Mouse (Mus musculus) thymus, postnatal 4 days (tissue): ENCODE data around the gene Six5.
A peak's percentile ranks its signal among the peaks of the same experiment; 100 is the strongest.

Source experiments
- DNase-seq: peaks from one replicate; pipeline ENCODE4 v3.0.0; 2021

The Six5 gene

DNA sequence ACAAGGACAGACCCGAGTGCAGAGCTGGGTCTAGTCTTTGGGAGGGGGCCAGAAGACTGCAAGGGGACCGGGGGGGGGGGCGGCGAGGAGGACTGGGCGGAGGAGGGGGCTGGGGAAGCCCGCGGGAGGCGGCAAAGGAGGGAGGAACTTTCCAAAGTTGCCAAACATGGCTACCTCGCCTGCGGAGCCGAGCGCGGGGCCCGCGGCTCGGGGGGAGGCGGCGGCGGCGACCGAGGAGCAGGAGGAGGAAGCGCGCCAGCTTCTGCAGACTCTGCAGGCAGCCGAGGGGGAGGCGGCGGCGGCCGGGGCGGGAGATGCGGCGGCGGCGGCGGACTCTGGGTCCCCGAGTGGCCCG is at the start of gene Six5:
TSS of gene Six5 (plus strand) at position 124 of the 355 bp plus-strand sequence.
- DNase-seq: peak; percentile 85

GRCm38 (mm10) chr7:19044616-19045015 is 49.8 kb upstream of the Six5 start:
- DNase-seq: no peak

GRCm38 (mm10) chr7:19046286-19047069 is 47.9 kb upstream of the Six5 start:
- DNase-seq: no peak

GRCm38 (mm10) chr7:19048006-19048527 is 46.3 kb upstream of the Six5 start:
- no peak for DNase-seq

DNA sequence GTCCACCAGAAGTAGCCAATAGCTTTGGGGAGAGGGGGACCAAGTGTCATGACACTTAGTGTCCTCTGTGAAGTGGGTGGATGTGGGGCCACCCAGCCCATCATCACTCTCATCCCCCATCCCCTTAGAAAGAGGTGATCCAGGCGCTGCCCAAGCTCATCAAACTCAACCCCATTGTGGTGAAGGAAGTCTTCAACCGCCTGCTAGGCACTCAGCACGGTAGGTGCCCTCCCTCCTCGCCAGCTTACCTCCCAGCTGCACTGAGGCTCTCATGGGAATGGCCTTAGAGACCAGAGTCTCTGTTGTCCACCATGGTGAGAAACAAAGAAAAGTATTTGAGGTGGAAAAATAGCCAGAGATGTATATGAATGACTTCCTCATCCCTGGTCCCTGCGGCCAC is 45.1 kb upstream of the Six5 start:
- no peak for DNase-seq

- DNase-seq: no peak
Observed at GRCm38 (mm10) chr7:19050172-19050571, 44.2 kb upstream of the Six5 start.

DNA sequence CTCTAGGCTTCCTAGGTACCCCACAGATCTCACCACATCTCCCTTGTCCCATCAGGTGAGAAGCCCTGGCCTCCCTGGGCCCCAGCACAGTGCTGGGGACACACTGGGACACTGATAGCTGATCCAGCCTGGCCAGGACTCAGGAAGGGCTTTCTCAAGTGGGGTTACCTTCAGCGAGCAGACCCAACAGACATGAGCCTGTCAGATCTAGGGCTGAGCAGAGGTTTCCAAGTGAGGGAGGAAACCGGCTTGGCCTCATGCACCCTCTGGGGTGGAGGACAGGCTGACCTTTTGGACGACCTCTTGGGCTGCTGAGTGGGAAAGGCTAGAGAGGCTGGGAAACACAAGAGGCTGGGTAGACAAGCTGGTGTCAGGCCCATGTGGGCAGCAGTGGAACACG is 43.2 kb upstream of the Six5 start:
- DNase-seq: no peak

DNA sequence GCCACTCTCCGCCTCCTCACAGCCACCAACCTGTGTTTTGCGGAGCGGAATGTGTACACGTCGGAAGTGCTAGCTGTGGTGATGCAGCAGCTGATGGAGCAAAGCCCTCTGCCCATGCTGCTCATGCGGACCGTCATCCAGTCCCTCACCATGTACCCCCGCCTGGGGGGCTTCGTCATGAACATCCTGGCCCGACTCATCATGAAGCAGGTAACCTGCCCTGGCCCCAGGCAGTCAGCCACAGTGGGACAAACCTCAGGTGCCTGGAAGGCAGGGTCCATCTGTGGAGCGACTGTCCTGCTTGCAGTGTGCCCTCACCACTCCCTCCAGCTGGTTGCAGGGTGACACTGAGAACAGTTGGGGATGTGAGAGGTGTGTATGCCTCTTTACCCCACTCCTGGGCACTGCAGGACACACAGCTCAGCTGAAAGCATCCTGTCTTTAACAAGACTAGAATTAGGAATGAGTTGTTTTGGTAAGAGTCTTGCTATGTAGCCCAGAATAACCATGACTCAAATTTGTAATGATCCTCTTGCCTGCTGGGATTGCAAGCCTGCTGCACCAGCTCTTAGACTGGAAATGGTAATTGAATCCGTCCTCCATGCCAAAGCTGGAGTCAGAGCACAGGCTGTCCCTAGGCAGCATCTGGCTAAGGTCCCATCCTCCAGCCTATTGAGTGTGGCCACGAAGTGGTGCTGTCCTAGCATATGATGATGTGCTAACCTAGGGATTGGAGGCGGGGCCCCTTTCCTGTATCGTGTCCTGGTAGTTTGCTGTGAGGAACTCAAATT is 41.9 kb upstream of the Six5 start:
- no peak for DNase-seq

DNA sequence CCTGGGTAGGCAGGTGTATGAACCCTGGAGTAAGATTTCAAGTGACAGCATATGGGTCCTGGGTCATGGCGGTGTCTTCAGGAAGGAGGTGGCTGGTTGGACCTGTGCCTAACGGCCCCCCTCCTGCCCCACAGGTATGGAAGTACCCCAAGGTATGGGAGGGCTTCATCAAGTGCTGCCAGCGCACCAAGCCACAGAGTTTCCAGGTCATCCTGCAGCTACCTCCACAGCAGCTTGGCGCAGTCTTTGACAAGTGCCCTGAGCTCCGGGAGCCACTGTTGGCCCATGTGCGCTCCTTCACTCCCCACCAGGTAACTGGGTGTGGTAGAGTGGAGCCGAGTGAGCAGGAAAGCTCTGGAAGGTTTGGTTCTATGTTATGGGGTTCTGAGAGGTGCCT is 41.3 kb upstream of the Six5 start:
- DNase-seq: no peak

DNA sequence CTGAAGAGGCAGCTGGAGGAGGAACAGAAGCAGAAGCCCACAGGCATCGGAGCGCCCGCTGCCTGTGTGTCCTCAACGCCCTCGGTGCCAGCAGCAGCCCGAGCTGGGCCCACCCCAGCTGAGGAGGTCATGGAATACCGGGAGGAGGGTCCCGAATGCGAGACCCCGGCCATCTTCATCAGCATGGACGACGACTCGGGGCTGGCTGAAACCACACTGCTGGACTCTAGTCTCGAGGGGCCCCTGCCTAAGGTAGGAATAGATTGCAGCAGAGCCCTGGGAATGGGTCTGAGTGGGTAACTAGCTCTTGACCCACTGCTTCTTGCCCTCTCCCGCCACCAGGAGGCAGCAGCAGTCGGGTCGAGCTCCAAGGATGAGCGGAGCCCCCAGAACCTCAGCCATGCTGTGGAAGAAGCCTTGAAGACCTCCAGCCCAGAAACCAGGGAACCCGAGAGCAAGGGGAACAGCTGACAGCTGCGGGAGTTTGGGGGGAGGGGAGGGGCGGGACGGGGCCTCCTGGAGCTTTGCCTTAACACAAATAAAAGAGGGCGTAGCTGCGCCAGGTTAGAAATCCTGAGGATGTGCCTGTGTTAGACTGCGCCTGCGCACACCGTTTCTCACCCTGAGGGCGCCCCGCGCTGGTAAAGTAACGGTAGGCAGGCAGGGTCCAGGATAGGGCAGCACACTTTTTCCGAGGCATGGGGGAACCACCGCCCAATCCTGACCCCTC is 40.2 kb upstream of the Six5 start, which contains the start of gene Rsph6a:
TSS of gene Rsph6a (plus strand) at position 644 of the 730 bp plus-strand sequence.
- peak; percentile 73 for DNase-seq

DNA sequence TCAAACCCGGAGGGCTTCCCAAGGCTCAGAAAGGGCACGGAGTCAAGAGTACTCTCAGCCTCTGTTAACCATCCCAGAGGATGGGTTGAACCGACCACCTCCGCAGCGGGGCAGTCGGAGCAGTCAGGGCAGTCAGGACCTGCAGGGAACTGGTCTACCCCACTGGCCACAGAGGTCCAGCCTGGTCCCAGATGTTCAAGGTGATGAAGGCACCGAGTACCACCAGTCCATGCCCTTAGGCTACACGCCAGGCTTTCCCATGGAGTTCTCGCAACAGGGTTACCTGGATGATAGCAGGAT is 39.7 kb upstream of the Six5 start:
- DNase-seq: no peak

- DNase-seq: no peak
Observed at GRCm38 (mm10) chr7:19055108-19055507, 39.3 kb upstream of the Six5 start.

- no peak for DNase-seq
Observed at GRCm38 (mm10) chr7:19057405-19057804, 37.0 kb upstream of the Six5 start.

DNA sequence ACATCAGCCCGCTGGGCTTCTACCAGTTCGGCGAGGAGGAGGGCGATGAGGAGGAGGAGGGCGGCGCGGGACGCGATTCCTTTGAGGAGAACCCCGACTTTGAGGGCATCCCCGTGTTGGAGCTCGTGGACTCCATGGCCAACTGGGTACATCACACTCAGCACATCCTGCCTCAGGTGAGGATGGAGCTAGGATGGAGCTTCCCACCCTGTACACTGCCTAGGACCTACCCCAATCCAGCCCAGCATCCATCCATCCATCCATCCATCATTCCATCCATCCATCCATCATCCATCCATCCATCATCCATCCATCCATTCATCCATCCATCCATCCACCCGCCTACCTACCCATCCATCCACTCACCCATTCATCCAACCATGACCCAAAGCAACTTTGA is 28.5 kb upstream of the Six5 start:
- no peak for DNase-seq

DNA sequence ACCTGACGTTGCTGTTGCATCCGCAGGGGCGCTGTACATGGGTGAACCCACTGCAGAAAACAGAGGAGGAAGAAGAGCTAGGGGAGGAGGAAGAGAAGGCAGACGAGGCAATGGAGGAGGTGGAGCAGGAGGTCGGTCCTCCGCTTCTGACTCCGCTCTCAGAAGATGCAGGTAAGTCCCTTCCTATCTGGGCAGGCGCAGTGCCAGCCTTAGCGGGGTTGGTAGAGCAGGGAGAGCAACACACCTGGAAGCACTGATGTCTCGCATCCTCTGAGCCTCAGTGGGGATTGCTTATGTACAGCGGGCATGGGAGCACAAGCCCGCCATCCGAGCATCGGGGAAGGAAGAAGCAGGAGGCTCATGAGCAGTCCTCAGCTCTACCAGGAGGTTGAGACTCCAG is 27.3 kb upstream of the Six5 start:
- no peak for DNase-seq

DNA sequence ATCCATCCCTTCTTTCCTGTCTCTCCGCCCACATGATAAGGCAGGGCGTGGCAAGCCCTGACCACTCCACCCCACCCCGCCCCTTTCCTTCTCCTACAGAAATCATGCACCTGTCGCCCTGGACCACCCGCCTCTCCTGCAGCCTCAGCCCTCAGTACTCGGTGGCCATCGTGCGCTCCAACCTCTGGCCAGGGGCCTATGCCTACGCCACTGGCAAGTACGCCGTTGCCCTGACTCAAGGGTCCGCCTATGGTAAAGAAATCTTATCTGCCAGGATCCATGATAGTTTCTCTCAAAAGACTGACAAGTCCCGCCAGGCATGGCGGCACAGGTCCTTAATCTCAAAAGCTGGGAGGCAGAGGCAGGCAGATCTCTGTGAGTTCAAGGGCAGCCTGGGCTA is 26.5 kb upstream of the Six5 start:
- no peak for DNase-seq

DNA sequence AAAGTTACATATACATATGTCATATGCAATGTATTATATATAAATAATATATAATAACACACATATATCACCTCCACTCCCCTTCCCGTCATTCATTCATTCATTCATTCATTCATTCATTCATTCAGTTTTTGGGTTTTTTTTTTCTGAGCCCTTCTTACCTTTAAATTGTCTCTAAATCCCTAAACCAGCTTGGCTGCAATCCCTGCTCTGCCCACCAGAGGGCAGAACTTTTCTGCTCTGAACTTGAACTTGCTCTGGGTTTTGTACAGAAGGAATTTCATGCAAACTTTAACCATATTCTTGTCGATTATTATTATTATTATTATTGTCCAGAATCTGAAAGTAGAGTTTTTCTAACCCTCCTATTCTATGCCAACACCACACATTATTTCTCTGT is 25.7 kb upstream of the Six5 start:
- peak; percentile 87 for DNase-seq

DNA sequence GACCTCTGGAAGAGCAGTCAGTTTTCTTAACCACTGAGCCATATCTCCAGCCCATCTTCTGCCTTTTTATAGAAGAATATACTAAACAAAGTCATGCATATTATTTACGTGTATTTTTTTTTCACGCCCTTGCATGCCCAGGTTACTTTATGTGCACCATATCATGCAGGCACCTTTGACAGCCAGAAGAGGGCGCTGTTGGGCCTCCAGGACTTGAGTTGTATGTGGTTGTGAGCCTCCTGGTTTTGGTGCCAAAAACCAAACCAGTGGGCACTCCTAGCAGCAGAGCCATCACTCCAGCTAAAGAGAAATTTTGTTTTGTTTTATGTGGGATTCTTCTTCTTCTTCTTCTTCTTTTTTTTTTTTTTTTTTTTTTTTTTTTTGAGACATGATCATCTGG is 24.9 kb upstream of the Six5 start:
- peak; percentile 62 for DNase-seq

DNA sequence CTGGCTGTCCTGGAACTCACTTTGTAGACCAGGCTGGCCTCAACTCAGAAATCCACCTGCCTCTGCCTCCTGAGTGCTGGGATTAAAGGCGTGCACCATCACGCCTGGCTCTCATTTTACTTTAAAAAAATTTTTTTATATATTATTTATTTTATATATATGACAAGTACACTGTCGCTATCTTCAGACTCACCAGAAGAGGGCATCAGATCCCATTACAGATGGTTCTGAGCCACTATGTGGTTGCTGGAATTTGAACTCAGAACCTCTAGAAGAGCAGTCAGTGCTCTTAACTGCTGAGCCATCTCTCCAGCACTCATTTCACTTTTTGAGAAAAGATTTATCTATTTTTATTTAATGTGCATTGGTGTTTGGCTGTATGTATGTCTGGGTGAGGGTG is 23.4 kb upstream of the Six5 start:
- DNase-seq: peak; percentile 1

DNA sequence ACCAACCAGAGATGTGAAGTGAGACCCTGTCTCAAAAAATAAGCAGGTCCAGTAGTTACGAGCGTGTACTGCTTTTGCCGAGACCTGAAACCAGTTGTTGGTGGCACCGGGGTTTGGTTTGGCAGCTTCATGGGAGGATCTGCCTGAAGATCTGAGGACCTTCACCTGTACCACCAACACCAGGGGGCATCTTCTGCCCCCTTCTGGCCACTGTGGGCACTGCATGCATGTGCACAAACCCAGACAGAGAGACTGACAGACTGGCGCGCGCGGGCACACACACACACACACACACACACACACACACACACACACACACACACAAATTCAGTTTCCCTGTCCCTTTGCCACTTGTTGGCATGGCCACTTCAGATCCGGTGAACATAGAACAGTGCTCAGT is 20.9 kb upstream of the Six5 start:
- DNase-seq: peak; percentile 83

GRCm38 (mm10) chr7:19074494-19074893 is 19.9 kb upstream of the Six5 start:
- peak; percentile 6 for DNase-seq

GRCm38 (mm10) chr7:19075231-19075630 is 19.2 kb upstream of the Six5 start:
- DNase-seq: peak; percentile 6

- DNase-seq: peak; percentile 94
Observed at GRCm38 (mm10) chr7:19075723-19076585, 18.4 kb upstream of the Six5 start, which contains the start of gene Dmwd. Gene Dmwd, plus strand, starts transcription at chr7:19076227.
